Mouse (Mus musculus) frontal cortex, postnatal 36 days (tissue): ENCODE data around the gene Dzip3.

Source experiments
- DNase-seq, 2 experiments: peaks; one replicate each; pipeline ENCODE4 v3.0.0; 2022; ENCODE audit warnings: low spot score in 2 of 2

Dzip3 gene

DNA sequence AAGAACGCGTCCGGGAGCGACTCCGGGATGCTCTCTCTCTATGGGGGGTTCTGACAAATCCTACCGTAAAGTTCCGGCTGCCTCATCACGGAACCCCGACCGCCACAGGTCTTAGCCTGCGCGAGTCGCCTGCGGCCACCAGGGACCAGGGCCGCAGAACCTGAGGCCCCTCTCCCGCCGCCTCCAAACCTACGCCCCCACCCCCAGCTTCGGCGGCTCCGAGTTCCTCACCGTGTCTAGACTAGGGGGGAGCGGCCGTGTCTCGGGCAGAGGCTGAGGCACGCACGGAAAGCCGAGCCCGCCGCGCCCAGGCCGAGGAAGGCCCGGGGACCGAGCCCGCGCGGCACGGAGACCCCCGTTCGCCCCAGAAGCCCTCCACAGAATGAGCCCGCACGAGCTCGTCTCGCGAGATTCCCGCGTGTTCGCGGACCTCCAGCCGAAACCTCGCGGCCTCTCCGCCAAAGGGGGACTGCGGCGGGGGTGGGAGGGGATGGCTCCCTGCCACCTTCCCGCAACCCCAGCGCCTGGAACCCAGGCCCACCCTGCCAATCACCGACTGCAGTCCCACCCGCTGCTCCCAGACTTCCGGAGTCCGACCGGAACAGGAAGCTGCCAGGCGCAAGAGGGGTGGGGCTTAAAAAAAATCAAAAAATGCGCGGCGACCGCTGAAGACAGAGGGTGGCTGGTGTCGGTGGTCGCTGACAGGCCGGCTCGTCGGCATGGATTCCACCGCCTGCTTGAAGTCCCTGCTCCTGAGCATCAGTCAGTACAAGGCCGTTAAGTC lies at the start of gene Dzip3, which contains the start of gene Cip2a:
Gene Dzip3 (minus strand): TSS at position 607 of the 784 bp plus-strand sequence.
Gene Cip2a (plus strand): TSS at position 627 of the 784 bp plus-strand sequence.
- peak; percentile 88 to 89 for DNase-seq

DNA sequence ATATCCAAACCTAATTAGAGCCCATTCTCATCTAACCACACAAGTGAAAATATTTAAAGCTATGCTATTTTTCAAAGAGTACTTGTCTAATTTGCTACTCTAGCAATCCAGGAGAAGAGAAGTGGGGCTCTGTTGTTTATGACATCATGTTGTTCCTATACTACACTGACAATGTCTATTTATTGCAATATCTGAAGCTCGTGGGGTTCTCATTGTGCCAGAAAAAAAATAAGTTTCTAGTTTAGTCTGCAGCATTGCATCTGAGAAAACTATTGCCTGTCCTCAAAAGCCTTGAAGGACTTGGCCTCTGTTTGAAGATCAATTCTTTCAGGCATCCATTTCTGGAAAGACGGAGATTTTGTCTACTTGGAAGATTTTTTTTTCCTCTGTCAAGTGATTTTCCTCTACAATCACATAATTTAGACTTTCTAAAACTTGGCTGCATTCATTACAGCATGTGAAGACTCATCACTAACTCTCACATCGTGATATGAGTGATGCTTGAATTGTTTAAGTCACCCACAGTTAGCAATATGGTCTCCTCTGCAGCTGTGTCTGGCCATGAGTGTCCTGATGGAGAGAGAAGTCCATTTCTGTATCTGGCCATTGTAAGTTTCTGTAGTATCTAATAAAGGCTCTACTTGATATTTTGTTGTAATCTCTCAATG lies 46.7 kb upstream of the Dzip3 start:
- no peak for DNase-seq

DNA sequence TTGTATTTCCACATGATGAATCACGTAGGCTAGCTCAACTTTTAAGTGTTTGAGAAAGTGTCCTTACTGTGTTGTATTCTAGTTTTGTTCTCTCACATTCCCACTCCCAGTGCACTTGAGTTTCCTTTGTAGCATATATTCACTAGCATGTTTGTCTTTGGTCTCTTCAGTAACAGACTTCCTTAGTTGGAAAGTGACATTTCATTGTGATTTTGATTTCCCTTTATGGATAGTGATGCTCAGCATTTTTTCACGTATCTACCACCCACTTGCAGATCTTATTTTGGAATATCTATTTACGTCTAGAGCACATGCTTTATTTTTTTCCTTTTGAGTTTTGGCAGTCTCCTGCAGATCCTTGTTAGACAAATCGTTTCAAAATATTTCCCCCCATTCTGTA lies 43.8 kb upstream of the Dzip3 start:
- no peak for DNase-seq

DNA sequence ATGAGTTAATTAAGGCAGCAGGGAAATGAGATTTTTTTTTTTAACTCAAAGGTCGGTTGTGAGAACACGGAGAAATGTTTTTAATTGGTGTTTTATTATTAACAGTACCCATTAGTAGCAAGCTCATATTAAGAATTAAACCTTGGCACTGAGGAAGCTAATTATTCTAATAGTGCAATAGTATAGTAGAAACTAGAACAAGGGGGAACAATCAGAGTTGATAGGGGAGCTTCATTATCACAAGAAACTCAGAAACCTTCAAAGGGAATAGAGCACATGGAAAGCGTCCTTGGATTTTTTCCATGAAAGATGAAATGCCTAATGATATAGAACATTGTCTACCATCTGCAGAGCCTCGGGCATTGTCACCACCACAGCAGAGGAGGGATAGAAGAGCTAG lies 41.9 kb upstream of the Dzip3 start:
- DNase-seq, result no peak

DNA sequence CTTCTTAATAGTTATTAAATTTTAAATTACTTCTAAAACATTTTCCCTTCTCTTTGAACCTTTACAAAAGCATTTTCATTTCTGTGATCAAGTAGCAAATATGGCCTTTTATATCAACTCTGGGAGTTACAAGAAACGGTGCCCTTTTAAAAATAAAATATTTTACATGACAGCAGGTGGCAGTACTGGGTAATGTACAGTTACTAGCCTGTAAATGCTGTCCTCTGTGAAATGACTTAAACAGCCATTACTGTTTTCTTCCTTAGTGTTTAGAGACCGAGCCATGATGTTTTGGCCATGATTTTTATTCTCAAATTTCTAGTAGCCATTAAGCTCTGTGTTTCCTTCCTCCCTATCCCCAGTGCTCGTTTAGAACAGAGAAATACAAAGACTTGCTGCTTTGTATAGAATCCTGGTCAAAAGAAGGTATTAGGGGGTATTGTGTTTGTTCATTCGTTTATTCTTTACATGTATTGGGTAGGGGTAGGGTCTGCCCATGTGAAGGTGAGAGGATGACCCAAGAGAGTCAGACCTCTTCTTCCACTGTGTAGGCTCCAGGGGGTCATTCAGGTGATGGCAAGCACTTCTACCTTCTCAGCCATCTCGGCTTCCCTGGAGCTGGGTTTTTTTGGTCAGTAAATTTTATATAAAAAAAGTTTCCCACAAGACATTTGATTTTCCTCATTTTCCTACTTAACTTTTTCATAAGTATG lies 22.8 kb upstream of the Dzip3 start:
- no peak for DNase-seq

DNA sequence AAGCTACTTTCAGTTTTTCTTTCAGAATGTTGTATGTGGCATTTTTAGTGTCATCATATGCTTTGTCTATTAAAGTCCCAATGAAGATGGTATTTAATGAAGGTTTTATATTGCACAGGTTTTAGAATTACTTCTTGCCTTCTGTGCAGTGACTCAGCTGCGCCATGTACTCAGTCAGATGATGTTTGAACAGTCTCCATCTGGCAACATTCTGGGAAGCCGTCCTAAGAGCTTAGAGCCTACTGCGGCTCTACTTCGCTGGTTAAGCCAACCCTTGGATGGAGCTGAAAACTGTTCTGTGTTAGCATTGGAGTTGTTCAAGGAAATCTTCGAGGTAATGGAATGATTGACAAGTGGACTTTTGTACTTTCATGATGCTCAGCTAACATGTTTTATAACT lies 10.2 kb upstream of the Dzip3 start:
- no peak for DNase-seq

DNA sequence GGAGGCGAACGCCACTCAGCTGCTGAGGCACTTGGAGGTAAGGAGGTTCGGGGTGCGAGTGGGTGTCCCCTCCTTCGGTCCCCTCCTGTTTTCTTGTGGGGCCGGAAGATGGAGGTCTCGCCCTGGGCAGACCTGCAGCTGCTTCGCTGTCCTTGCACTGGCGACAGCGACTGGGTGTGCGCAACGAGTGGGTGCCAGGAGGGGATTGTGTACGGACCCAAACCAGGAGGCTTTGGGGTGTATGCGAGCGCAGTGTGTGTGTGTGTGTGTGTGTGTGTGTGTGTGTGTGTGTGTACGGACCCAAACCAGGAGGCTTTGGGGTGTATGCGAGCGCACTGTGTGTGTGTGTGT lies 353 bp upstream of the Dzip3 start:
- DNase-seq, result no peak

DNA sequence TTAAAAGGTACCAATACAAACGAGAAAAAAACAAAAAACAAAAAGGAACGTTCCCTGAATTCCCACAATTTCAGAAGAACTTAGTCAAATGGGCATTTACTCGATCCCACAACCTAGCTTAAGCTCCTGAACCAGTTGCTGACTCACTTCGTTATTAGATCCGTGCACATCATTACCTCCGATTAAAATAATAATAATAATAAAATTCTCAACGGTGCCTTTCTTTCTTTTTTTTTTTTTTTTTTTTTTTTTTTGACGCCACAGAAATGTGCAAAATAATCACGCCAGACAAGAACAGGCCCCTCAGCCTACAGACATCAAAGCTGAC lies 770 bp downstream of the Dzip3 start:
- DNase-seq, result no peak

DNA sequence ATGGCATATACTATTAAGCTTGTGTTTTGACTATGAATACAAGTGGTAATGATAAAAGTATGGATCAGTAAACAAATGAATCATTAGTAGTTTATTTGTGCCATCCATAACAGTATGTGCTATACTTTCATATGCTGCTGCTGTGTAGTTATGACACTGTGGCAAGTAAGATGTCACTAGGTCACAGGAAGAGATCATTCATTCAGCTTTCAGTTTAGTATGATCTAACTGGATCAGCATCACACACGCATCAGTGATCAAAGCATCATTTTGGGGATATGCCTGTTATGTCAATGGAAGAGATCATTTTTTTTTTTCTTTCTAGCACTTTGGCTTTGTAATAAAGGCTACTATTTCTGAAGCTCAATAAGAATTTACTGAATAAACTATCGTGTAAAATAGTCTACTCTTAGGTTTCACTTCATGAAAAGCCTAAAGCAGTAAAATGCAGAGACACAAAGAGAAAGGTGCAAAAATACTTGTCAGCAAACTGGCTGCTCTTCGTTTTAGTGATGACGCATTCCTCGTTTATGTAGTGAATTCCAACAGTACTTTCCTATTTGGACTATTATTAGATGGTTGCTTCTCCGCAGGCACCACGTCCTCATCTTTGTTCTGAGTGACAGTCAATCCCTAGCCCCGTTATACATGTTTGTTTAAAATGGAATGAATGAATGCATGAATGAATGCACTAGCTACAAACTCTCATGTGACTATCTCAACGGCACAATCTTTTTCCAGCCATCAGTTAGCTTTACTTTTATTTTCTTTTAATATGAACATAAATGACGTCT lies 1.3 kb downstream of the Dzip3 start:
- peak in 1 of 2 experiments; percentile 11 for DNase-seq

DNA sequence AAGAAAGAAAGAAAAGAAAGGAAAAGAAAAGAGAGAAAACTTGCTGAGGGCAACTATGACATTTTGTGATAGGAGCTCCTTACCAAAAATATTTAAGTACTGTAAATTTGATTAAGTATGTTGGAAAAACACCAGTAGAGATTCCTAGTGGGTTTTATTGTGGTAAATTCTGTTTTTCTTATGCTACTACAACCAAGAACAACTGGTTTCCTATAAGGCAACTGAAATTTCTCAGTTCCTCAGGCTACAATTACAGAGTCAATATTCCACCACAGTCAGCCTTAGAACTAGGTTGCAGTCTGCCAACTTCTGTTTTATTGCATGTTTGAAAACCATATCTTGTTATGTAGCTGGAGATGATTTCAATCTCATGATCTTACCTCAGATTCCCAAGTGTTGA lies 4.3 kb downstream of the Dzip3 start:
- no peak for DNase-seq

DNA sequence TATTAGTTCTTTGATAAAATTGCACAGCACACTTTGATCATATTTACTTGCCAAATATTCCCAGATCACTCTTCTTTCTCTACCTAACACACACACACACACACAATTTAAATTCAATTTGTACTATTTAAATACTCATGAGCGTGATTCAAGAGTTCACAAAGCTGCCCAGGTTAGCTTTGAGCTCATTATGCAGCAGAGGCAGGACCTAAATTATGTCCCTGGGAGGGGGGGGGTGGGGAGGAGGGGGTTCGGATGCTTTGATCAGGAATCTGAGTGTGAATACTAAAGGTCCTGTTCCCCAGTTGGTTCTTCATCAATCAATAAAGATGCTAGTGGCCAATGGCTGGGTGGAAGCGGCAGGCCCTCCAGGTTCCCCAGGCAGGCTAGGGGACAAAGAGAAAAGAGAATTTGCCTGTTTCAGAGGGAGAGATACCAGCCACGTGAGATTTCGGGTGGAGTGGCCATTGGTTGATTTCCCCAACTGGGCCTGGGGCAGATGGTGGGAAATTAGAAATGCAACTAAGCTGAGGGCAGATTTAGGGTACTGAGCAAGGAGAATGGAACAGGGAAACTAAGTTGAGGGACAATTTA lies 8.8 kb downstream of the Dzip3 start:
- DNase-seq, result no peak

DNA sequence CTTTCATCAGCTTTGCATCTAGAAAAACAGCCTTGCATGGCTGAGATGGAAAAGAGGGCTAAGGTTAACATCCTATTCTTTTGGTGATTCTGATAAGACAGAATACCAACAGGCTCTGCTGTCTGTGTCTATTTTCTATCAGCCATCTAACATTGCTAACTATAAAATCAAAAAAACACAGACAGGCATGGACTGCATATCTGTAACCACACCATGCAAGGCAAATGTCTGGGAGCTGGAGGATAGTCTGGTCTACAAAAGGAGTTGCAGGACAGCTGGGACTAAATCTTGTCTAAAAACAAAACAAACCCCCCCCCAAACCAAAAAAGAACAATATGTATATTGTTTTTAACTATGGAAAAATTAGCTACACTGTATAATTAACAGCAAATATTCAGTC lies 14.0 kb downstream of the Dzip3 start:
- DNase-seq, result no peak

DNA sequence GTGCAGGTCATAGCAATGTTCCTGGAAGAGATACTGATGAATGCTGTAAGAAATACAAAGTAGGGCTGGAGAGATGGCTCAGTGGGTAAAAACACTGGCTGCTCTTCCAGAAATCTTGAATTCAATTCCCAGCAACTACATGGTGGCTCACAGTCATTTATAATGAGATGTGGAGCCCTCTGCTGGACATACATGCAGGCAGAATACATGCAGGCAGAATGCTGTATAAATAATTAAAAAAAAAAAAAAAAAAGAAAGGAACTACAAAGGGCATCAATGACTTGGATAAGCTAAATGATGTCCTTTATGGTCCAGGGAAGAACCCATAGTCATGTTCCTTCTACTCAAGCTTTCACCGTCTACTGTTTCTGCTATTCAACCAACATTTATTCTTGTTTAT lies 20.4 kb downstream of the Dzip3 start:
- DNase-seq, result no peak

DNA sequence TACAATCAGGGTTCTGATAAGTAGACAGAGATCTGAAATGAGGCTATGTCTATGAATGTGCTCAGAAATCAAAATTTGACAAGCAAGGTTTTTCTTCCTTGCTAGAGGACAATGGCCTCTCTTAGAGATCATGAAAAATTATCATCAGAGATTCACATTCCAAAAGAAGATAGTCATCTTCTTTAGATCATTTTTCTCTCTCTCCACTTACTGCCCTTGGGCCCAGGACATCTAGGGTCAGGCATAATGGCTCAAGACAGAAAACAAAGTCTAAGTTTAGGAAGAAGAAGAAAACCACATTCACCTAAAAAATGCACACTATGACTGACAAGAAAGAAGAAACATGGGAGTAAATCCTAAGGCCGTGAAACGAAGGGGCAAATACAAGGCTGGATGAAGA lies 21.0 kb downstream of the Dzip3 start:
- DNase-seq, result no peak

DNA sequence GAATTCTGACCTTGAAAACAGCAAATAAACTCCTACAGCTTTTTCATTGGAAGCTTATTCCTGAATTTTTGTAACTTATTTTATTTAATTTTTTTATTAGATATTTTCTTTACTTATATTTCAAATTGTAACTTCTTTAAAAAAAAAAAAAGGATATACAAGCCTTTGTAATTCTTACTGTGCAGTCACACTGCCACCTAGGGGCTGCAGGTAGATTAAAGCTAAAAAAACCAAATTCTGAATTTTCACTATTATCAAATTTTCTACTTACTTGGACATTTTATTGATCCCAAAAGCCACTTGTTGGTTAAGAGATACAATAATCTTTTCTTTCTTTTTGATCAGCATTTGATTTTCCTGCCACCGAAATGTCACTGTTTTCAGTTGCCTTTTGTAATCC lies 52.2 kb downstream of the Dzip3 start:
- DNase-seq, result no peak

DNA sequence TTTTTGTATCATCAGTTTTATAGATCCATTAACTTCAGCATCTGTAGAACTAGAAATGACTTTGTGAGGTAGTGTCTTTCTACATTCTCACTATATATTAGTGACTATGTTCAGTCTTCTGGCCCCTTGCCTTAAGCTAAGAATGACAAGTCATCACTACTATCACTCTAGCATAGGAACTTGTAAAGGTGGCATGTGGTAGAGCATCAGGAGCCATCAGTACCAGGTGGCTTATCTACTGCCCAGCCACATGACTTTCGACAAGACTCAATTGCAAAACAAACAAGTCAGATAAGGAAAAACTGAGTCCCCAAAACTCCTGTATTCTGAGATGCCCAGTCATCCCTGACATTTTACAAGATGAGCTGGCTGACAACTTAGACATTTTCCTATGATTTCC lies 70.2 kb downstream of the Dzip3 start:
- no peak for DNase-seq

DNA sequence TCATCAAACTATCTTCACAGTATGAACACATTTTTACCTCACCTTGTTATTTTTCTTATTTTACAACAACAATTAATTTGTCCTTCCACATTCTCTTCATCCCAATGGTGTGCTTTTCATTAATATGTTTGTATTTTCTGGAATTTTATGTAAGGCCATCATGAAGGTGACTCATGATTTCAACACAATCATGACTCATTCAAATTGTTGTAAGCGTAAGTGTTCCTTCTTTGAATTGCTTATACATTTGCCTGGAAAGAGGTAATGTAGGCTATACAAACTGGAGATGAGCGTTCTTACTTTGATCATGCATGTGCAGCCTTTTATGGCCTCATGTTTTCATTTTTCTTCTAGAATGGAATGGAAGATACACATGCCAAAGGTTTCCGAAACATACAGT lies 80.8 kb downstream of the Dzip3 start:
- no peak for DNase-seq

DNA sequence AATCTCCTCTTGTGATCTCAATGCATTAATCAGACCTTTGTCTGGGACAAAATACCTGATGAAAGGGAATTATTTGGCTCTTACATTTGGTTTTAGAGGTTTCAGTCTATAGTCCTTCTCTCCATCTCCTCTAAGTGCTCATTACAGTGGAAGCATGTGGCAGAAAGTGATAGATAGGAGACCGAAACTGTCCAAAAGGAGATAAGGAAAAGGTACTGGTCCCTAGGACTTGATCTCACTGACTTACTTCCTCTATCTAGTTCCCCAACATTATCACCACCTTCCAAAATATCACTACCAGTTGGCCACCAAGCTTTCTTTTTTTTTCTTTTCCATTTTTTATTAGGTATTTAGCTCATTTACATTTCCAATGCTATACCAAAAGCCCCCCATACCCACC lies 82.8 kb downstream of the Dzip3 start:
- no peak for DNase-seq

DNA sequence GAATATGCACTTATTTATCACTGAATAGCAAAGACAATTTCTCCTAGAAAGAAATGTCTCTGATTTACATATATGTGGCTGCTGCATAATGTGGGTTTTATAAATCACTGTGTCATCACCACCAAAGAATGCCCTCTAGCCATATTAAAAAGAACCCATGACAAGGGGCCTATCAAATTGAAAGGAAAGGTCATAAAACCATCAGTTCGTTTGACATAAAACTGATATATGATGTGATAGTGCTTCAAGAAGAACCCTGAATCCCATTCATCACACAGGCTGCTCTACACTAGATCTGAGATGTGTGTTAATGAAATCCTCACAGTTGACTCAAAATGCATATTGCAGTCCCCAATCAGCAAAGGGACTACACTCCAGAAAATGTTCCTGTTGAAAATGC lies 94.1 kb downstream of the Dzip3 start:
- no peak for DNase-seq

DNA sequence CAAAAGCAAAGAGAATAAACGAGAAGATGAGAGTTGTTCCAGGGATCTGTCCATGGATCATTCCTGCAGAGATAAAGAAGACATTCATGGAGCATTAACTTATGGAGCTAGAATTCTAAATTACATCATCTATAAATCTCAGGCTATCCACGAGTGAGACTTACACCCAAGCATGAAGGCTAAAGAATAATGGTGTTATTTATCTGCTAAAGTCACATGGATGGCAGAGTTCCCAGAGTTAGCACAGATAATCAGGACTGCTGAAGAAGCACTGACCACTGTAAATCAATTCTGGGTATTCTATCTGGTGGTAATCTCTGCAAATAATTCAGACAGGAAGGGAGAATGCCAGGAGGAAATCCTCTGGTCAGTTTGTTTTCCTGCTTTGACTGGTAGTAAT lies 103.2 kb downstream of the Dzip3 start:
- DNase-seq, result no peak
